Mouse (Mus musculus) cerebellum, adult 2 months (tissue): ENCODE data around the gene Irak2.

ENCODE experiments used
- CTCF ChIP-seq: fragments of 200-500 bp; IDR thresholded peaks from 2 replicates; pipeline ENCODE4 v1.5.1; 2011; ENCODE audit warnings: low read depth, mild to moderate bottlenecking, control low read depth, low read length, moderate library complexity, borderline replicate concordance; ENCODE audit not compliant: insufficient read depth
- POLR2A ChIP-seq: fragments of 200-500 bp; IDR thresholded peaks from 2 replicates; pipeline ENCODE4 v1.6.1; 2011; ENCODE audit warnings: low read length, control low read depth, borderline replicate concordance; ENCODE audit not compliant: insufficient read depth

DNA sequence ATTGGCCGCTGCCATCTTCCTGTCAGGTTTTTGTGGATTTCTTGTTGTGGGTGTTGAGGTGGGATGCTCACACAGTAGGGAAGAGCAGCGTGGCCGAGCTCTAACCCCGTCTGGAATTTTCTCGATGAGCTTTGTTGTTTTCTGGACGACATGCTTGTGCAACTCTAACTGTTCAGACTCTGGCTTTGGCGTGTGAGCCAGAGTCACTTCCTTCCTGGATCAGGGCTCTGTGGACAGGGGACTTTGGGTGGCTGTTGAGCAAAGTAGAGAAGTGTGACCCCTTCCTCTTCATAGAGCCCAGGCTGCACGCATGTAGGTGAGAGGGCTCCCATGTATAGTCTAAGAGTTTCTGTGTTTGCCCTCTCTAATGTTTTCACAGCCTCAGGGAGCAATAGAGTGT lies 15.8 kb downstream of the Irak2 start:
- TF ChIP-seq CTCF (no peak), POLR2A (no peak)
